Mouse (Mus musculus): ENCODE data around the gene Slc35e4. TPM values are rescaled to one million over a fixed set of nuclear protein-coding genes. Genes with fewer than 3 reads are reported as not detected.

The Slc35e4 gene
- polyA plus RNA-seq, 1 experiment from 2014 or later, result 6.5 TPM

DNA sequence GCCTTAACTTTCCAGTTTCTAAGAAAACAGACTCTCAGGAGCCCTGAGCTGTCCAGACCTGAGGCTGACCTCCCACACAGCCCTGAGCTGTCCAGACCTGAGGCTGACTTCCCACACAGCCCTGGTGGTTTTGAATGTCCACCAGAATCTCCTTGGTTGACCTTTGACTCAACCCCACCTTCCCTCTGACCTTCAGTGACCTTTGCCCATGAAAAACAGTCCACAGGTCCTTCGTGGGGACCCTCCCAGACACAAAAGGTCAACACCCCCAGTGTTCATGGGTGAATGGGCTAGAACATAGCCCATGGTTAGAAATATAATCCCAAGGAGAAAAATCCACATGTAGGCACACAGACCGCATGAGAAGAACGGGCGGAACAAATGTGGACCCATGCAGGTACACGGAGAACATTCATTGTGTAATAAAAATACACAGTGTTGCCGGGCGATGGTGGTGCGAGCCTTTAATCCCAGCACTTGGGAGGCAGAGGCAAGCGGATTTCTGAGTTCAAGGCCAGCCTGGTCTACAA is 19.4 kb upstream of the Slc35e4 start:
- Histone ChIP-seq H3K9ac (no peak overlapping the region), H3K27me3 (no peaks in the 10 kb centered on the region), H3K27ac (no peak overlapping the region), H3K4me1 (peaks cover 10% of the 10 kb centered on the region), H3K4me3 (replicated peaks) (no peak overlapping the region), H3K4me2 (no peak overlapping the region), H3K9me3 (no peaks in the 10 kb centered on the region), H3K36me3 (replicated peaks) (no peaks in the 10 kb centered on the region)
- 88% methylated on average over 9 of the region's 9 CpGs for WGBS
- ATAC-seq (ENCODE audit: low FRiP score), result no peak

DNA sequence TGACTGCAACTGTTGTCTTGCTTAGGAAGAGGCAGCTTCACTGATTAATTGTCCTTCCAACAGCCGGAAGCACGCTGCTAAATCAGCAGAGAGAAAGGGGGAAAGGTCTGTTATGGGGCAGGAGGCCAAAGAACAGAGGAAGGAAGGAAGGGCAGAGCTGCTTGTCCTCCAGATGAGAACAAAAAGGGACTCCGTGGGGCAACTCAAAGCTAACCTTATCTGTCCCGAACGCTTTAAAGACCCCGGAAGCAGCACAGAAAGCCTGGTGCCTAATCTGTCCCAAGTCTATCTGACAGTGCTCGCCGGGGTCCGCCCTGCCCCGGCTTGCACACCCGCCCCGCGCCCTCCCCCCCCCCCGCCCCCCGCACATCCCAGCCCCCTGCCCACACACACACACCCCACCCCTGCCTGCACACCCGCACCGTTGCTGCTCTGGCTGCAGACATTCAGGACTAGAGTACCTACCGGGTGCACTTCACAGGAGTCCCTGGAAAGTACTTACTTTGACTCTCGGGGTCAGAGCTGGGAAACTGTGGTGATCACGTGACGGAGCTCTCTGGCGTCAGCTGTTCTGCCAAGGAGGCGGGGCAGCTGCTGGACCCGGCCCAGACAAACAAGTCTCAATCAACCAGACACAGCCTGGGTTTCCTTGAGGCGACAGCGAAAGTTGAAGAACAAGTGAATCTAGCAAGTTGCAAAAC is 17.2 kb upstream of the Slc35e4 start, which contains the start of gene Tcn2:
TSS of gene Tcn2 (minus strand) at position 649 of the 701 bp plus-strand sequence.
- WGBS, result 0% methylated on average over 20 of the region's 26 CpGs
- no peaks in the 10 kb centered on the region for H3K27me3 ChIP-seq
- ATAC-seq (ENCODE audit: low FRiP score), result peak; percentile 89
- peak within 1 kb of the TSS; percentile 58 for H3K9ac ChIP-seq
- no peaks in the 10 kb centered on the region for H3K36me3 ChIP-seq (replicated peaks)
- H3K4me3 ChIP-seq (replicated peaks), result peak within 1 kb of the TSS; percentile 56
- peak within 1 kb of the TSS; percentile 86 for H3K4me2 ChIP-seq
- H3K9me3 ChIP-seq, result no peaks in the 10 kb centered on the region
- peaks cover 10% of the 10 kb centered on the region for H3K4me1 ChIP-seq
- H3K27ac ChIP-seq, result no peak within 1 kb of the TSS

DNA sequence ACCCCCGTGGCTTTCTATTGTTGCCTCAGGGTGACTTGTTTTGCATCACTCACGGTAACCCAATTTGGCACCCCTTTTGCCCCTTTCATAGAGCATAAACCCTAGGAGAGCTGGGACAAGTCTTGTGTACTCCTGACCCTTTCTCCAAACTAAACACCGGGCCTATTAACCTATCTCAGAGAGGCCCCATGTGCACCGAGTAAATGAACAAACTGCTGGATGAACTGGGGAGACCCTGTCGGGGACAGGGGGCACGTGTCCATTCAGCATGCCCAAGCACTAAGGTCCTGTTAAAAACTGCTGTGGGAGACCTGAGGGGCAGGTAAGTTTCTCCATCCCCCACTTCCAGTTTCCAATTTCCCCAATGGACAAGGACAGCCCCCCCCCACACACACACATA is 16.5 kb upstream of the Slc35e4 start:
- Histone ChIP-seq H3K36me3 (replicated peaks) (no peaks in the 10 kb centered on the region; the same call in 1 of the 2 replicates), H3K4me1 (peaks cover 10% of the 10 kb centered on the region), H3K27me3 (no peaks in the 10 kb centered on the region), H3K4me2 (peak overlapping the region; percentile 86), H3K9ac (peak overlapping the region; percentile 58), H3K9me3 (no peaks in the 10 kb centered on the region), H3K4me3 (replicated peaks) (peak overlapping the region; percentile 56; the same call in 1 of the 2 replicates), H3K27ac (no peak overlapping the region)
- 28% methylated on average over 6 of the region's 6 CpGs for WGBS
- ATAC-seq (ENCODE audit: low FRiP score), result no peak

DNA sequence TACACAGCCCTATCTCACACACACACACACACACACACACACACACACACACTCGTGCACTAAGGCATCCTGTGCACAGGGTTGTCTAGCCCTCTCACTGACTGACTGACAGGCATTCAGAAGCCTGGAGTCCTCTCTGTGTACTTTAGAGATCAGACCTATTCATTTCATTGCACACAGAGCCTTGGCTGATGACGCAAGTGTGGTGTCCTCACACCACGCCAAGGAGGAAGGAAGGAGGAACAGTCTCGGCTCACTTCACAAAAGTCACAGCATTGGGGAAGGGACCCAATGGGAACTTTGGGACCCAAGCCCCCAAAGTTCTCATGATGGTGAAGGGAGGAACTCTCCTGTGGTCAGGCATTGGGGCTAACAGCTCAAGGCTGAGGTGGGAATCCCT is 15.6 kb upstream of the Slc35e4 start:
- no peak for ATAC-seq (ENCODE audit: low FRiP score)
- Histone ChIP-seq H3K36me3 (replicated peaks) (no peaks in the 10 kb centered on the region; the same call in 1 of the 2 replicates), H3K4me1 (peaks cover 10% of the 10 kb centered on the region), H3K4me2 (no peak overlapping the region), H3K9me3 (no peaks in the 10 kb centered on the region), H3K27ac (no peak overlapping the region), H3K9ac (no peak overlapping the region), H3K4me3 (replicated peaks) (no peak overlapping the region), H3K27me3 (no peaks in the 10 kb centered on the region)
- WGBS, result 83% methylated on average over 4 of the region's 4 CpGs

DNA sequence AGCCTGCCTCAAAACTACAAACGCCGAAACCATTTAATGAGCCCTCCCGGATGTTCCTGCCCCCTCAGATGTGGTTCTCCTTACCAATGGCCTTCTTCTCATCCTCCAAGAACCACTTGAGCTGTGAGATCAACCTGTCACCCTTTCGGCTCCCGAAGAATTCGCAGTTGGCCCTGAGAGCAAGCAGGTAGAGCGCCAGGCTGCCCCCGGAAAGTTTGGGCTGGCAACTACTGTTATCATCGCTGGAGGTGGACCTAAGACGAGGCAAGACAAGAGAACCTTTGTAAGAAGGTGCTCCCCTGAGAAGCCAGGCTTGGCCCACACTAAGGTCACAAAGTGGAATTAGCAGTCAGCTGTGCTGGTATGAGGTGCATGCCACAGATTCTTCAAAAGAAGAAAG is 11.5 kb upstream of the Slc35e4 start:
- H3K4me1 ChIP-seq, result peaks cover 1% of the 10 kb centered on the region
- H3K9me3 ChIP-seq, result no peaks in the 10 kb centered on the region
- 92% methylated on average over 10 of the region's 10 CpGs for WGBS
- peaks cover 18% of the 10 kb centered on the region; the same call in 1 of the 2 replicates for H3K36me3 ChIP-seq (replicated peaks)
- no peaks in the 10 kb centered on the region for H3K27me3 ChIP-seq
- no peak for ATAC-seq (ENCODE audit: low FRiP score)
- H3K4me3 ChIP-seq (replicated peaks), result no peak overlapping the region
- no peak overlapping the region for H3K9ac ChIP-seq
- H3K27ac ChIP-seq, result no peak overlapping the region
- no peak overlapping the region for H3K4me2 ChIP-seq

DNA sequence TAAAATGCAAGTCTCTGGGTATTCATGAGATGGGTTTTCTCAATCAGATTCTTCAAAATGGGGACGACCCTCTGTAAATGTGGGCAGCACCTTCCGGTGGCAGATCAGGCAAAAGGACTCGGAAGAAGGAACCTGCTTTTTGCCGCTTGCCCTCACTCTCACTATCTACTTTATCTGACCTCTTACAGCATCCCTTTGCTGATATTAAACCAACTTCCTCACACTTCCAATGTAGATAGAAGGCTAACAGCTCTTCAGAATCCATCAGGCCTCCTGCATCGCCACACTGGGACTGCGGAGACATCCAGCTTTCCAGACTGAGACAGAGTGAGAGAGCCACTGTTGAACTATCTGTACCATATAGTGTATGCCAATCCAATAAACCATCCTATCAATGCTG is 8.3 kb upstream of the Slc35e4 start:
- peaks cover 18% of the 10 kb centered on the region; the same call in 1 of the 2 replicates for H3K36me3 ChIP-seq (replicated peaks)
- no peak for ATAC-seq (ENCODE audit: low FRiP score)

DNA sequence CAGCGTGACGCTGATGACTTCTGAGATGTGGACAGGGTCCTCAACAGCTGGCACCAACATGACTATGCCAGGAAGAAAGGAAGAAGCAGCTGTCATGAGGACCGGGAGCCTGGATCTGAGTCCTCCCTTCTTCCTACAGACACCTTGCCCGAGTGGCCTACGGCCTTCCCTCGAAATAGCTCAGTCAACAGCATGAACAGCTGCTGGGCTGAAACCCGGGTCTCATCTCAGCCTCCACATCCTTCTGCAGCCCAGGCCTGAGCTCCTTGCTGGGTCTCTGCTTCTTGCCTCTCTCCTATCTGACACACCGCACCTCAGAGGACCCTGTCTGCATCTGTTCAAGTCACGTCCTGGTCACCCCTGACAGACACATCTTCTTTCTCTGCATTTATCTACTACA is 7.7 kb upstream of the Slc35e4 start:
- Histone ChIP-seq H3K36me3 (replicated peaks) (peaks cover 18% of the 10 kb centered on the region; the same call in 1 of the 2 replicates), H3K27me3 (no peaks in the 10 kb centered on the region), H3K4me3 (replicated peaks) (no peak overlapping the region), H3K27ac (no peak overlapping the region), H3K4me1 (no peaks in the 10 kb centered on the region), H3K9ac (no peak overlapping the region), H3K4me2 (no peak overlapping the region), H3K9me3 (no peaks in the 10 kb centered on the region)
- WGBS, result 94% methylated on average over 9 of the region's 9 CpGs
- no peak for ATAC-seq (ENCODE audit: low FRiP score)

More for the DNA sequence above, 8.3 kb upstream of the Slc35e4 start:
- Histone ChIP-seq H3K9ac (no peak overlapping the region), H3K9me3 (no peaks in the 10 kb centered on the region), H3K27me3 (no peaks in the 10 kb centered on the region), H3K27ac (no peak overlapping the region), H3K4me1 (no peaks in the 10 kb centered on the region), H3K4me3 (replicated peaks) (no peak overlapping the region), H3K4me2 (no peak overlapping the region)
- 96% methylated on average over 6 of the region's 6 CpGs for WGBS

DNA sequence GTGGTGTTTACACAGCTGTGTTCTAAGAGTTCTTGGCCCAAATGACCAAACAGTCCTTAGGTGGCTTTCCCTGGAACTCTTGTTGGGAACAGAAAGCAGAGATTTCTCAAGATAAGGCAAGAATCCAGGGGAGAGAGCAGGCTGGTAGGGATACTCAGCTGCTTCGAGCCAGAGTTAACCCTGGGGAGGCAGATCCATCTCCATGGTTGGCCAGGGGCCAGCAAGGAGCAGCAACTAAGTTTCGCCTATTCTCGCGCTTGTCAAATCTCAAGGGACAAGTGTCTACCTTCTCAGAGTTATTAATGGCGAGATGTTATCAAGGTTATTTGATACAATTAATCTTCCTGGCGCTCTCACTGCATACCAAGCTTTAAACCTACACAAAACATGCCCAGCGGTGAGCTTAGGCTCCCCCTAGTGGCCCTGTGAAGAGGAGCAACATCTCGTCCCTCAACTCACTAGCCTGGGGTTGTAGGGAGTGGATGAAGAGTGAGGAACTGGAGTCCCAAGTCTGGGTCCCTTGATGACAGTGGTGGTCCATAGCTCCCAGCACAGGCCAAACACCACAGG is 6.9 kb upstream of the Slc35e4 start:
- H3K9ac ChIP-seq, result no peak overlapping the region
- H3K4me3 ChIP-seq (replicated peaks), result no peak overlapping the region
- 37% methylated on average over 8 of the region's 8 CpGs for WGBS
- no peaks in the 10 kb centered on the region for H3K27me3 ChIP-seq
- no peak overlapping the region for H3K27ac ChIP-seq
- no peaks in the 10 kb centered on the region for H3K4me1 ChIP-seq
- H3K9me3 ChIP-seq, result no peaks in the 10 kb centered on the region
- H3K4me2 ChIP-seq, result no peak overlapping the region
- H3K36me3 ChIP-seq (replicated peaks), result peaks cover 18% of the 10 kb centered on the region; the same call in 1 of the 2 replicates
- ATAC-seq (ENCODE audit: low FRiP score), result 0 out of 2 replicates have a peak, but pooled peaks have one; percentile 44

DNA sequence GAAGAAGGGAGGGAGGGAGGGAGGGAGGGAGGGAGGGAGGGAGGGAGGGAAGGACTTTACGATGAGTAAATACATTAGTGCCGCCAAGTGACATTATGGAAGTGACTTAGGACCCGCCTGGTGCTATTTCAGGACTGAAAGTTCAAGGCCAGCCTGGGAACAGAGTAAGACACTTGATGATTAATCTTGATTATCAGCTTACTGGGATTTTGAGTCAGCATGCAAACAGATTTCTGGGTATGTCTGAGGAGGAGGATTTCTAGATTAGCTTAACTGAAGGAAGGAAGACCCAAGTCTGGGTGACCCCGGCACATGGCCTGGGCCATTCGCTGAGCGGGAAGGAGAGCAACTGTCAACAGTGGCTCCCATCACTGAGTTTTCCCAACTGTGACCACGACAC is 6.0 kb upstream of the Slc35e4 start:
- Histone ChIP-seq H3K36me3 (replicated peaks) (peaks cover 18% of the 10 kb centered on the region; the same call in 1 of the 2 replicates), H3K4me3 (replicated peaks) (no peak overlapping the region), H3K9ac (no peak overlapping the region), H3K4me1 (no peaks in the 10 kb centered on the region), H3K4me2 (no peak overlapping the region), H3K27me3 (no peaks in the 10 kb centered on the region), H3K27ac (no peak overlapping the region), H3K9me3 (no peaks in the 10 kb centered on the region)
- ATAC-seq (ENCODE audit: low FRiP score), result no peak
- 92% methylated on average over 7 of the region's 7 CpGs for WGBS

DNA sequence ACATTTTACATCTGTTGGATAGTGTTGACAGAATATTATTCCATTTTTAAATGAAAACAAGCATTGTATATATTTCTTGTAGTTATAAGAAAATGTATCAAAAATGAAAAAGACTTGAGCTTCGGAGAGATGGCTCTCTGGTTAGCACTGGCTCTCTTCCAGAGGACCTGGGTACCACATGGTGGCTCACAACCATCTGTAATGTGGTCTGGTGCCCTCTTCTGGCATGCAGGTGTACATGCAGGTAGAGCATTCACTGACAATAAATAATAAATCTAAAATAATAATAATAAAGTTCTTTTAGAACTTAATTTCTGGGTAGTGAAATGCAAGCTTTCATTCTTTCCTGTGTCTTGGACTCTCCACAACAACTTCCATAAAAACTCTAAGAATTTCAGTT is 4.3 kb upstream of the Slc35e4 start:
- Histone ChIP-seq H3K36me3 (replicated peaks) (peaks cover 9% of the 10 kb centered on the region; the same call in 1 of the 2 replicates), H3K9ac (no peak overlapping the region), H3K4me1 (0 out of 2 replicates have a peak, but pooled peaks cover 4% of the 10 kb centered on the region), H3K27ac (no peak overlapping the region), H3K27me3 (no peaks in the 10 kb centered on the region), H3K4me3 (replicated peaks) (no peak overlapping the region), H3K4me2 (no peak overlapping the region), H3K9me3 (no peaks in the 10 kb centered on the region)
- no peak for ATAC-seq (ENCODE audit: low FRiP score)
- WGBS, result 64% methylated on average over 1 of the region's 1 CpGs

DNA sequence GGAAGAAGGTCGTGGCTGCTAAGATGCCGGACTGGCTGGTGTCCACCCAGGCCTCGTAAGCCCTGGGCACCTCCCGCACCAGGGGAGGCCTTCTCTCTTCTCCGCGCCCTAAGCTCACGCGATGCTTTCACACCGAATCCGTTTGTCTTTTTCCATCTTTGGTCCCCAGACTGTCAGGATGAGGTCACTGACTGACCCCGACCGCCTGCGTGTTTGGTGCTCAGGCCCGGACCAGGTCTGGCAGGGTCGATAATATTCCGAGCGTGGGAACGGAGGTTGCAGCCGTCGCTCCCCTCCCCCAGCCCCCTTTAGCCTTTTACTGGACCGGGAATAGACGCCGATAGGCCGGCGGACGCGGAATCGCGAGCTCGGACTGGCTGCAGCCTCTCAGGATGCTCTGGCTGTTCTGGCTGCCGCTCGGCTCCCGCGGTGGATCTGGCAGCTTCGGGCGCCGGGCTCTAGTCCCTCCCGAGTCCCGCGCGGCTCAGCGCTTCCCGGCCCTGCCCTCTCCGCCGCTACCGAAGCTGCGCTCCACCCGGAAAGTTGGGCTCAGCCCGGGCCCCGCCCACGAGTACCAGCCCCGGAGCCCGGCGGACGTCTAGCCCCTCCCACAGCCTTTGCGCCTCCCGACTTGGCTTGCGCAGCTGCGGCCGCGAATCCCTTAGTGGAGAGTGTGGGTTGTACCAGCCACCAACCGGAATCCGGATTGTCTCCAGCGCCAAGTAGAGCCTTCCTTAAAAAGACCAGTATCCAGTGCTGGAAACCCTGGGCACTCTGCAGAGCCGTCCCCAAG is 952 bp downstream of the Slc35e4 start:
- H3K9ac ChIP-seq, result peak overlapping the region; percentile 70
- peak overlapping the region; percentile 65 for H3K27ac ChIP-seq
- WGBS, result under 1% methylated on average over 65 of the region's 65 CpGs
- H3K4me2 ChIP-seq, result peak overlapping the region; percentile 93
- peak overlapping the region; percentile 65 for H3K4me3 ChIP-seq (replicated peaks)
- H3K9me3 ChIP-seq, result no peaks in the 10 kb centered on the region
- ATAC-seq (ENCODE audit: low FRiP score), result peak; percentile 89
- peaks cover 26% of the 10 kb centered on the region for H3K27me3 ChIP-seq
- no peaks in the 10 kb centered on the region for H3K36me3 ChIP-seq (replicated peaks)
- H3K4me1 ChIP-seq, result peaks cover 43% of the 10 kb centered on the region

DNA sequence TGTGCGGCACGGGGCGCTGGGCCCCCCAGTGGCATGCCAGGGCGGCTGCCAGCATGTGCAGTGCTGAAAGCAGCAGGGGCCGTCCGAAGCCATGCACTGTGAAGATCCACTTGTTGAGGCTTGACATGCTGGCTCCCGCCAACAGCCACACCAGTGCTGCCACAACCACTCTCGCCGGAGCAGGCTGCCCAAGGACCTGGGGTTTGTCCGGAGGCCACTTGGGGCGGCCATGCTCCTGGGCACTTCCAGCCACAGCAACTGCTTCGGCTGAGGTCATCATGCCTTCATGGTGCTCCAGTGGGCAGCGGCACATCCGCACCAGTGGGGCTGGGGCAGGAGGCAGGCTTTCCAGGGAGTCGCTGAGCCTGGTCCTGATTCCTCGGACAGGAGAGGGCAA is 1.6 kb downstream of the Slc35e4 start:
- no peaks in the 10 kb centered on the region for H3K9me3 ChIP-seq
- ATAC-seq (ENCODE audit: low FRiP score), result peak; percentile 12; the same call in 1 of the 2 replicates
- H3K27ac ChIP-seq, result no peak overlapping the region
- peaks cover 47% of the 10 kb centered on the region for H3K4me1 ChIP-seq
- peaks cover 26% of the 10 kb centered on the region for H3K27me3 ChIP-seq
- peak overlapping the region; percentile 70 for H3K9ac ChIP-seq
- under 1% methylated on average over 16 of the region's 16 CpGs for WGBS
- H3K36me3 ChIP-seq (replicated peaks), result no peaks in the 10 kb centered on the region
- peak overlapping the region; percentile 65 for H3K4me3 ChIP-seq (replicated peaks)
- peak overlapping the region; percentile 93 for H3K4me2 ChIP-seq

Measured in forebrain, embryonic 12.5 days (tissue).